Mouse (Mus musculus) kidney, adult 18-20 months (tissue): ENCODE results near the gene Rnasel.
A peak's percentile ranks its signal among the peaks of the same experiment; 100 is the strongest.

Experiments
- DNase-seq: peaks from one replicate; pipeline ENCODE4 v3.0.0; 2021

Gene Rnasel

GRCm38 (mm10) chr1:153749211-153749801, at the start of gene Rnasel:
TSS of gene Rnasel (plus strand) at chr1:153749426.
- peak; percentile 73 for DNase-seq

DNA sequence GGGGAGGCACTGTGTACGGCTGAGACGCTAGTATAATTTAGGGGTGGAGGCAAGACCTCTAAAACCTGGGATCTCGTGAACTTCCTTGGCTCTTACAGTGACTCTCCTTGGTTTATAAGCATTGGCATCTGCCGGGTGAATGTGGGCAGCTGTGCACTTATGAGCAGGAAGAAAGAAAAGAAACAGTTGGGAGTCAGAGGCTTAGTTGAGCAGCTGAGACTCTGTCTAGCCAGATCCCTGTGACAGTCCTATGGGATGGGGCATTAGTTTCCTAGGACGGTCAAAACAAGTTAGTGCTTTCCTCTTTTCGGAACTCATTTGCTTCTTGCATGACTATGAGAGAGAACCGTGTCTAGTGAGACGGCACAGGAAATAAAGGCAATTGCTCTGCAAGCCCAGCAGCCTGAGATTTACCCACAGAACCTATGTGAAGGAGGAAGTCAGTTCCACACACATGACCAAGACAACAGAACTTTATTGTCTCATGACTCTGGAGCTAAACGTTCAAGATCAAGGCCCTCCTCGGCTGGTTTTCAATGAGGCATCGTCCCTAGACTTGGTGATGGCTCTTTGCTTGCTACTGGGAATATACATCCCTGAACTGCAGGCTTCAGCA, 48.7 kb upstream of the Rnasel start:
- DNase-seq: no peak

DNA sequence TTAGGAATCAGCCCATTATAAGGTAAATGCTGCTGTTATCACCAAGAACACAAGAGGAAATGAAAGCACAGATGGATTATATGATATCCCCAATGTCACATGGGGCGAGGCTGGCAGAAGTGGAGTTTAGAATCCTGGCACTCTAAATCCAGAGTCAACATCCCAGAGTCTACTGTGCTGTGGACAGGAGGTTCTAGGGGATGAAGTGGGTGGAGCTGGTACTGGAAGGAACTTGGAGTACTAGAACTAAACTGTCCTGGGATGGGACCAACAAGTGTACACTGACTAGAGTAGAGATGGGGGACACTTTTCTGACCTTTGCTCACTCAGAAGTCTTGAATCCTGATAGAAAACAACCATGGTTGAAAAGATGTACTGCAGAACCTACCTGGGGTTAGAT, 47.8 kb upstream of the Rnasel start:
- no peak for DNase-seq

DNA sequence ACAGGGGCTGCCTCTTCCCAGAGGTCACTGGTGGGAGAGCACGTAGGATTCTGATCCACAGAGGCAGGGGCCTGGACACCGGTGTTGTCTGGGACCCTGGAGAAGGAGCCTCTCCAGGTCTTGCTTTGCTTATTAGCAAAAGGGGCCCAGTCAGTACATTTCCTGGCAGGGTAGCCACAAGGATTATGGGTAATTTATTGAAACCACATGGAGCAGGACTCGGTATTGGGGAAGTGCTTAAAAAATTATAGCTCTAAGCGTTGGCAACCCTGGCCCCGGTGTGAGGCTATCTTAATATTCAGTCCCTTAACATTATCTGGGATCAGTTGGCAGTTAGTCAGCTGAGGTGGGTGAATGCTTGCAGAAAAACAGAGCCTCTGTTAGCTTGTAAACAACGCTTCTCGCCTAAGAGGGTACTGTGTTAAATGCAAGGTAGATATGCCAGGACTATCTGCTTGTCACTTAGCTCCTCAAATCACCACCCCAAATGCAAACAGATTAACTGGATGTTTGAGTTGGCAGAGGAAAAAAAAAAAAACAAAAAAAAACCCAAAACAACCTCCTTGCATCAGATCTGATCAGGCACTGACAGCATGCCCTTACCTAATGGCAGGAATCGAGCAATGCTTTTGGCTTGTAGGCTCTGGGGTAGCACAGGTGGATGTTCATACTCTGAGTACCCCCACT, 46.9 kb upstream of the Rnasel start:
- DNase-seq: no peak

DNA sequence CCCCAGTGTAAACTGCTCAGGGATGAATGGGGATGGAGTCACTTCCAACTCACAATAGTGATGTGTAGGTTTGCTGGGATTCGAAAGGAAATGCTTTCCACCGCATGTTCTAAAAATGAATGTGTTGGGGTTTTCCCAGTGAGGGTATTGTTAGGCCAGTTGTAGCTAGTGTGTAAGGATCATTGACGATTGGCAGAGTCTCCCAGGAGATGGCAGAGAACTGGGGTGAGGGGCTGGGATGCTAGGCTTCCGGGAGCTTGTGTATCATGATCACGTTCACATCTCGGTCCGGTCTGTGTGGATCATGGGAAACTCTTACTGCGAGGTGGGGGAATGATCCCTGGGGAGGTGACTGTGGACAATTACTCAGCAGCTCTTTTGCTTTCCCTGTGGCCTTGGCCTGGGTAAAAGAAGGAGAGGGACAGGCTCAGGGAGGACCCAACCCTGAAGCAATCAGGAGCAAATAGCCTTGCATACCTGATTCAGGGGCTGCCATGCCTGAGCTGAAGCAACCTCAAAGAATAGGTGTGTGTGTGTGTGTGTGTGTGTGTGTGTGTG, 46.3 kb upstream of the Rnasel start:
- no peak for DNase-seq

GRCm38 (mm10) chr1:153703445-153703991, 45.7 kb upstream of the Rnasel start:
- DNase-seq: no peak

DNA sequence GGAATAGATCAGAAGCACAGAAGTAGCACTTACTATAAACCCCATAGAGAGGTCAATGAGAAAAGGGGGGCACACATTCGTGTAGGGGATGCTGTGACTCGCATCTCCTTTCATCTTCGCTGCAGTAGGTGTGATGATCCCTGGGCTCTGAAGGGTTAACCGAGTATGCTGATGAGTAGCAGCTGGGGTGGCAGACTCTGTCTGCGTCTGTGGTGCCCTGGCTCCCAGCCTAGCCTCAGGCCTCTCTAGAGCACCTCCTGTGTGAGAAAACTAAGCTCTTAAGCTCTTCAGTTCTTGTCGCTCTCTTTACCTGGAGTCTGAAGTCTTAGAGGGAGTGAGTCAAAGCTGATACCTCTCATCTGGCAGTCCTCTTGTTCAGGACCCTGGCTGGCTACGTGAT, 45.1 kb upstream of the Rnasel start:
- DNase-seq: no peak

- no peak for DNase-seq
Observed at GRCm38 (mm10) chr1:153704996-153705395, 44.2 kb upstream of the Rnasel start.

DNA sequence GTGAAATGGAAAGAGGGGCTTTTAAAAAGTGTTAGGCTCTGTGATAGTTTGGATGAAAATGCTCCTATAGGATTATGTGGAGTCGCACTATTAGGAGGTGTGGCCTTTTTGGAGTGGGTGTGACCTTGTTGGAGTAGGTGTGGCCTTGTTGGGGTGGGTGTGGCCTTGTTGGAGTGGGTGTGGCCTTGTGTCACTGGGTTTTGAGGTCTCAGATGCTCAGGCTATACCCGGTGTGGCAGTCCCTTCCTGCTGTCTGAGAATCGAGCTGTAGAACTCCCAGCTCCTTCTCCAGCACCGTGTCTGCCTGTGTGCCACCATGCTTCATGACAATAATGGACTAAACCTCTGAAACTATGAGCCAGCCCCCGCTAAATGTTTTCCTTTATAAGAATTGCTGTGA, 40.6 kb upstream of the Rnasel start:
- DNase-seq: no peak

- DNase-seq: no peak
Observed at GRCm38 (mm10) chr1:153709451-153709850, 39.8 kb upstream of the Rnasel start.

GRCm38 (mm10) chr1:153711544-153712262, 37.5 kb upstream of the Rnasel start:
- DNase-seq: no peak

DNA sequence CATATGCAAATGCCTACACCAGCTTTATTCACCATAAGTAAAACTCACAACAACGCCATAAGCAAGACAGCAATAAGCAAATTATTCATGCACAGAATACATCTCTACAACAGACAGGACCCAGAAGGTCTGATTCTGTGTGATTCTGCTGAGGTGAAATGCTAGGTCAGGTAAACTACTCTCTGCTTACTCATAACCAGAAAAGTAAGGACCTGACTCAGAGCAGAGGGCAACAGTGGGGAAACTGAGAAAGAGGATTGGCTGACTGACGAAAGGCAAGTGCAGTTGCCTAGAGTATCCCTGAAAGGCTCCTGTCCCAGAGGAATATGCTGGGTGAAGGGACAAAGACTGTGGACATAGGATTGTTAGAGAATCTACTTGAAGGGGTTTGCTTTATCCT, 36.6 kb upstream of the Rnasel start:
- no peak for DNase-seq

DNA sequence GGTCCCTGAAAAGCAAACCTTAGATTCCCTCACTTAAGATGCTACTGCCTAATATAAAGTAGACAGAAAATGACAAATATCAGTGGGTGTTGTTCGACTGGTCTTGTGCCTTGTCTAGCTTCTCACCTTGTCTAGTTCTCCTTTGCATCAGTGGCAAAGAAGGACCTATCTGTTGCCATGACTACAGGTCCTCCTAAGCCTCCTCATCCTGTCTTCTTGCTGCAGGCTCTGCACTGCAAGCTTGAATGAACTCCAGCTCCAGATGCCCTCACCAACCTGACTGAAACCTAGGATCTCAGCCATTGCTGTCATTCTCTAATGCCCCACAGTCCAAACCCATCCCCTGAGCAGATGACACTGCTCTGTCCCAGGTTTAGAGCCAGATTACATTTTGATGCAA, 31.2 kb upstream of the Rnasel start:
- no peak for DNase-seq

DNA sequence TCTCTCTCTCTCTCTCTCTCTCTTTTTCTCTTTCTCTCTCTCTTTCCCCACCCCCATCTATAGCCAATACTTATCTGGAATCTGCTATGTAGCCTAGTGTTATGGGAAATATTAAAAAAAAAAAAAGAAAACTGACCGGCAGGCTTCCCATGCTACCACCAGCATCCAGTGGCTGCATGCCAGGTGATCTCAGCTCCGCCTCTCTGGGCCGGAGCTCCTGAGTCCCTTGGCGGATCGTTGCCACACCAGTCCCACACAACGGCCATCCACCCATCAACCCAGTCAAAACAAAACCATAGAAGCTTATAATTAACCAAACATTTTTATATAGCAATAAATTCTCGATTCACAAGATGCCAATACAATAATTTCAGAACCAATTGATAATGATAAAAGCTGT, 28.3 kb upstream of the Rnasel start:
- no peak for DNase-seq

GRCm38 (mm10) chr1:153721565-153722310, 27.5 kb upstream of the Rnasel start:
- no peak for DNase-seq

GRCm38 (mm10) chr1:153723426-153723825, 25.8 kb upstream of the Rnasel start:
- DNase-seq: no peak

DNA sequence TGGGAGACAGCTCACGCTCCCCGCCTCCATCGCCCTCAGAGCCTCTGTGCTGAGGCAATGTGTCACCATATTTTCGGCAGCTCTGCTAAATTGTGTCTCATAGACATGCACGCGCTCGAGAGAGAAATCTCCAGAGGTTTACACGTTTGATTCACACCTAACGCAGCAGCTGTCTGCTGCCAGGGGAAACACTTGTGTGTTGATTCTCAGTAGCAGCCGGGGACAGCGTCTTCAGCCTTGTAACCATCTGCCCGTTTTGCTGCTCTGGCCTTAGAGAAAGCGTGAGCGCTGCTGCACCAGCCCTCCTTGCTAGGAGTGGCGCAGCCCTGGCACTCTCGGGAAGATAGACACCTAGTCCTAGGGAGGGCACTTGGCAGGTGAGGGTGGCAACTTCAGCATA, 22.6 kb upstream of the Rnasel start:
- no peak for DNase-seq

- DNase-seq: no peak
Observed at GRCm38 (mm10) chr1:153729806-153730205, 19.4 kb upstream of the Rnasel start.

DNA sequence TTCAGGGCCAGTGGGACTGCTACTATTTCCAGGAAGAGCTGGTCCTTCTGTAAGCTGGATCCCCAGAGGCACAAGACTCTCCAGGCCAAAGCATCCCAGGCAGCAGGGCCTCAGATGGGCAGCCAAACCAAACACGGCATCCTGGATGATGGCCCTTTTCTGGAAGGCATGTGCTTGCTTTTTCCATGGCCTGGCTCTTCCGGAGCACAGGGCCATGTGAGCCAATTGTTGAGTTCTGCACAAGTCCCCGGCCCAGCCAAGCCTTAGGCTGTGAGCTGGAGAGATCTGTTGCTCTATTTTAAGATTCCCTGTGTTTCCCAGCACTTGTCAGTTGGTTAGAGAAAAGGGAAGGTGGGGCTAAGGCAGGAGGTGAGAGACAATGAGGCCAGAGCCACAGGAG, 18.6 kb upstream of the Rnasel start:
- peak; percentile 25 for DNase-seq

- no peak for DNase-seq
Observed at GRCm38 (mm10) chr1:153733181-153733580, 16.0 kb upstream of the Rnasel start.

- DNase-seq: no peak
Observed at GRCm38 (mm10) chr1:153734866-153735265, 14.4 kb upstream of the Rnasel start.

DNA sequence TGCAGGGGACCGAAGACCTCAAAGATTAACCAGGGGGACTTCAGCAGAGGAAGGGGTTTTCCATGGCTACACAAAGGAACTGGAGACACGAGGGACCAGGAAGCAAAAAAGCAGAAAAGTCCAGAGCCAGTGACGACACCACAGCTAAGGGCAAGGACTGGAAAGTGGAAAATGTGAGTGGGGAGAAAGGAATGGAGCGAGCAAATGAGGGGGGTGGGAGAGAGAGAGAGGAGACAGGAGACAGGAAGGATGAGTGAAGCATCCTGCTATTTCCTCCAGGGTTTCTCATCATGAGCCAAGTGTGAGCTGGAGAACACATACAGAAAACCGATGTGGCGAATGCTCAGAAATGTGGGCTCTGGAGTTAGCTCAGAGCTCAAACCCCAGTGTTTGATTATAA, 13.1 kb upstream of the Rnasel start:
- no peak for DNase-seq
